Mouse (Mus musculus): ENCODE measurements around the gene Fbxo44. TPM values are rescaled to one million over a fixed set of nuclear protein-coding genes. Genes with fewer than 3 reads are reported as not detected.

Gene Fbxo44
- polyA plus RNA-seq, 1 experiment from 2014 or later: 9.3 TPM

DNA sequence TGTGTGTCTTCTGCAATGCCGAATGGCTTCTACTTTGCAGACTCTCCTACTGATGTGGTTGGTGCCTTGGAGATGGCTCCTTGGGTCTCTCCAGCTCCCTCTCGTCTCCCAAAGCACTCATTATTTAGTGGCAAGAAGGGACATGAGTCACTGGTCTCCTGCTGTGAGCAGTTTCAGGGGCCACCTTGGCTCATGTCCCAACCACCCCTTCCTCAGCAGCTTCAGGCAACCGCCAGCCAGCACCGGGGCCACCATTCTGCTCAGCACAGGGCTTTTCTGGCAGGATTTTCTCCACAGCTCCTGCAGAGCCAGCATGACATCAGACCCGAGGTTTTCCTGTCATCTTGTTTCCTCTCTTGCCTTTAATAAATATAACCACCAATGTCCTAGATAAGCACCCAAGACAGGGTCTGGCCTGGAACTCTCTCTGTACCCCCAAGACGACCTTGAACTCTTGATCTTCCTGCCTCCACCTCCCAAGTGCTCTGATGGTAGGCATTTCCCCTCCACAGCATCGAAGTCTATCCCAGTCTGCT, 51.6 kb downstream of the Fbxo44 start:
- H3K9ac ChIP-seq (ENCODE audit: low read depth, low read length): no peak overlapping the region

DNA sequence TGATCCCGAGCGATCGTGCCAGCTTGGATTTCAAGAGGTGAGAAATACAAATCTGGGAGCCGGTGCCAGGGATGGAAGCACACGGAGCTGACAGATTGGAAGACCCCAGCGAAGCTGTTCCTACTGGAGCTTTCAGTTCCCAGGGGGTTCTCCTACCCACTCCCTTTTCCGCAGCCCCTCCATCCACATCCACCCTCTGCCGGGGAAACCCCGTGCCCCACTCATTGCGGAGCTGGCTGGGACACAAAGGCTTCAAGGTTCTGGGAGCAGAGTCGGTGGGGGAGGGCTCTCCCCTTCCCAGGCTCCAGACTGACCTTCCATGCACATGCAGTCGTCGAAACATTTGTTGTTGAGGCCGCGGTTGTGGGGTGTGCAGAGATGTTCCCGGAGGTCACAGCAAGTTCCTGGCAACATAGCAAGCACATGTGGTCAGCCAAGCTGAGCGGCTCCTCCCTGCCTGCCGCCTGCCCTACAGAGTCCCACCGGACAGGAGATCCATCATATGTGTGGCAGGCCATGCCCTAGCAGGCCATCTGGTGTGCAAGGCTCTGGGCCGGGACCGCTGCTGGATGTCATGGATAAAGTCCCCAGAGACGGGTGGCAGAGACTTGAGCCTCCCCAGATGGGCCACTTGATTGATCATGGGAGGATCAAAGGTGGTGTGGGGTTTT, 52.5 kb downstream of the Fbxo44 start:
- Histone ChIP-seq H3K9me3 (ENCODE audit: control insufficient read depth) (no peaks in the 10 kb centered on the region), H3K4me1 (replicated peaks; ENCODE audit: control insufficient read depth, insufficient read depth, low read length) (no peaks in the 10 kb centered on the region), H3K36me3 (ENCODE audit: control insufficient read depth, insufficient read depth) (no peaks in the 10 kb centered on the region), H3K4me3 (ENCODE audit: low read depth, low read length) (no peak overlapping the region), H3K9ac (ENCODE audit: low read depth, low read length) (no peak overlapping the region), H3K27me3 (replicated peaks; ENCODE audit: control insufficient read depth, insufficient read depth, low read length) (no peaks in the 10 kb centered on the region), H3K27ac (ENCODE audit: low read depth, low read length) (no peak overlapping the region), H3K4me2 (replicated peaks; ENCODE audit: low read depth) (no peak overlapping the region)
- no peak for TF ChIP-seq CTCF (IDR thresholded peaks at IDR 0.05; ENCODE audit: low read depth)
- ATAC-seq: no peak
- 43% methylated on average over 22 of the region's 22 CpGs for WGBS

More for the DNA sequence above, 51.6 kb downstream of the Fbxo44 start:
- Histone ChIP-seq H3K4me2 (replicated peaks; ENCODE audit: low read depth) (no peak overlapping the region), H3K27ac (ENCODE audit: low read depth, low read length) (no peak overlapping the region), H3K36me3 (ENCODE audit: control insufficient read depth, insufficient read depth) (no peaks in the 10 kb centered on the region), H3K4me1 (replicated peaks; ENCODE audit: control insufficient read depth, insufficient read depth, low read length) (no peaks in the 10 kb centered on the region), H3K4me3 (ENCODE audit: low read depth, low read length) (no peak overlapping the region), H3K27me3 (replicated peaks; ENCODE audit: control insufficient read depth, insufficient read depth, low read length) (no peaks in the 10 kb centered on the region), H3K9me3 (ENCODE audit: control insufficient read depth) (no peaks in the 10 kb centered on the region)
- 56% methylated on average over 7 of the region's 7 CpGs for WGBS
- no peak for ATAC-seq
- TF ChIP-seq CTCF (IDR thresholded peaks at IDR 0.05; ENCODE audit: low read depth): no peak

DNA sequence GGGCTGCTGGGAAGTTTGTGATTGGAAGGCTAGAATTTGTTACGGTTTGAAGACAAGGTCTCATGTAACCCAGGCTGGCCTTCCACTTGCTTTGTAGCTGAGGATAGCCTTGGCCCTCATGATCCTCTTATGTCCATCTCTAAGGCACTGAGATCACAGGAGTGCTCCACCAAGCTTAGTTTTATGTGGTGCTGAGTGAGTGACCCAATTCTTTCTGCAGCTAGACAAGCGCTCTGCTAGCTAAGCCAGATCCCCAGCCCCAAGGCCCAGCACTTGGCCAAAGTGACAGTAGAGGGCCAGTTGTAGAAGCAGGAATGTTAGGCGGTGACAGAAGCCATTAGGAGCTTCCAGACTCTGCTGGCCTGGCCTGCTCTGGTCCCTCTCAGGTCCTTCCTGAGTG, 56.1 kb downstream of the Fbxo44 start:
- TF ChIP-seq CTCF (IDR thresholded peaks at IDR 0.05; ENCODE audit: low read depth): no peak
- no peaks in the 10 kb centered on the region for H3K9me3 ChIP-seq (ENCODE audit: control insufficient read depth)
- H3K27ac ChIP-seq (ENCODE audit: low read depth, low read length): no peak overlapping the region
- no peak for ATAC-seq
- WGBS: 90% methylated on average over 3 of the region's 3 CpGs
- no peaks in the 10 kb centered on the region for H3K27me3 ChIP-seq (replicated peaks; ENCODE audit: control insufficient read depth, insufficient read depth, low read length)
- H3K4me2 ChIP-seq (replicated peaks; ENCODE audit: low read depth): no peak overlapping the region
- no peaks in the 10 kb centered on the region for H3K4me1 ChIP-seq (replicated peaks; ENCODE audit: control insufficient read depth, insufficient read depth, low read length)
- H3K4me3 ChIP-seq (ENCODE audit: low read depth, low read length): no peak overlapping the region
- H3K36me3 ChIP-seq (ENCODE audit: control insufficient read depth, insufficient read depth): no peaks in the 10 kb centered on the region
- no peak overlapping the region for H3K9ac ChIP-seq (ENCODE audit: low read depth, low read length)

Small RNA genes within 50 kb of the gene (microRNA-seq; reads per million reads assigned to microRNA genes)
- gene Mir7022: not detected

Other genes starting within 250 kb of the Fbxo44 start
- 28.0 and 28.8 TPM in 2 replicates for gene Plod1, start 223.7 kb downstream of the Fbxo44 start, polyA plus RNA-seq (2015; fragmentation: Nextera tagmentation; extraction: Ambion mirVana)
- 25.7 and 26.3 TPM in 2 replicates for gene 2510039O18Rik, start 219.6 kb downstream of the Fbxo44 start, polyA plus RNA-seq (2015; fragmentation: Nextera tagmentation; extraction: Ambion mirVana)
- gene Nppb, start 174.7 kb downstream of the Fbxo44 start, polyA plus RNA-seq (2015; fragmentation: Nextera tagmentation; extraction: Ambion mirVana): not detected in 2 replicates
- 1.4 TPM in 2 replicates for gene Nppa, start 159.8 kb downstream of the Fbxo44 start, polyA plus RNA-seq (2015; fragmentation: Nextera tagmentation; extraction: Ambion mirVana)
- gene Clcn6, start 121.7 kb downstream of the Fbxo44 start, polyA plus RNA-seq (2015; fragmentation: Nextera tagmentation; extraction: Ambion mirVana): 2.5 and 3.1 TPM in 2 replicates
- 11.7 and 12.6 TPM in 2 replicates for gene Mthfr, start 121.4 kb downstream of the Fbxo44 start, polyA plus RNA-seq (2015; fragmentation: Nextera tagmentation; extraction: Ambion mirVana)
- 27.7 and 31.3 TPM in 2 replicates for gene Agtrap, start 72.5 kb downstream of the Fbxo44 start, polyA plus RNA-seq (2015; fragmentation: Nextera tagmentation; extraction: Ambion mirVana)
- 22.6 and 24.9 TPM in 2 replicates for gene Mad2l2, start 30.1 kb downstream of the Fbxo44 start, polyA plus RNA-seq (2015; fragmentation: Nextera tagmentation; extraction: Ambion mirVana)
- 0.03 and 0.05 TPM in 2 replicates for gene Draxin, start 29.8 kb downstream of the Fbxo44 start, polyA plus RNA-seq (2015; fragmentation: Nextera tagmentation; extraction: Ambion mirVana)
- 55.4 and 60.6 TPM in 2 replicates for gene Fbxo6, start 8.3 kb downstream of the Fbxo44 start, polyA plus RNA-seq (2015; fragmentation: Nextera tagmentation; extraction: Ambion mirVana)
- 0.44 and 0.76 TPM in 2 replicates for gene Fbxo2, start 139 bp upstream of the Fbxo44 start, polyA plus RNA-seq (2015; fragmentation: Nextera tagmentation; extraction: Ambion mirVana)
- 0.03 and 0.04 TPM in 2 replicates for gene Disp3, start 127.5 kb upstream of the Fbxo44 start, polyA plus RNA-seq (2015; fragmentation: Nextera tagmentation; extraction: Ambion mirVana)